Mouse (Mus musculus): ENCODE measurements at regions not wholly inside any gene's neighbourhood (a gene's known extent, or its start where the extent isn't known, plus 50 kb on each side); places are given as distances from the start of the nearest gene placed in this dataset.

DNA sequence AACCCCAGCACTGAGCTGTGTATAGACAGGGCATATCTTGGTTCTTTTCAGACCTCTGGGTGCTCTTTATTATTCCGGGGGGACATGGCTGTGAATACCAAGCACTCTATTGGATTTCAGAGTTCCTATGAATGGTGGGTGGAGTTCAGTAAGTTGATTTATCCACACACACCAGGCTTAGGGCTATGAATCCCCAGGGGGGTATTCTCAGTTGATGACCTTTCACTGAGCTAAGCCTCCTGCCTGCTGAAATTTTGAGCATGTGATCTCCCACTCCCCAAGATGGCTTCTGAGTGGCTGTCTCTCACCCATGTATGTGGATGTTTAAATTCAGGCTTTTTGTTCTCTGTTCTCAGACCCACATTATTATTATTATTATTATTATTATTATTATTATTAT is 69.9 kb upstream of the Paqr3 start:
- no peak overlapping the region for H3K9ac ChIP-seq (replicated peaks; ENCODE audit: low read depth, low read length)
- H3K4me1 ChIP-seq (ENCODE audit: control insufficient read depth, insufficient read depth, low read length), result no peaks in the 10 kb centered on the region
- H3K27me3 ChIP-seq (ENCODE audit: control insufficient read depth, insufficient read depth, low read length), result no peaks in the 10 kb centered on the region
- H3K9me3 ChIP-seq (ENCODE audit: control insufficient read depth, low read depth, low read length), result no peaks in the 10 kb centered on the region
- 59% methylated on average over 1 of the region's 1 CpGs for WGBS
- no peak overlapping the region for H3K27ac ChIP-seq (ENCODE audit: low read length)
- no peak overlapping the region for H3K4me2 ChIP-seq (replicated peaks; ENCODE audit: low read depth, low read length)
- H3K36me3 ChIP-seq (ENCODE audit: control insufficient read depth, insufficient read depth, low read length), result no peaks in the 10 kb centered on the region
- 0 out of 2 replicates have a peak, but pooled peaks have one; percentile 33 for ATAC-seq (ENCODE audit: insufficient number of reproducible peaks, insufficient read depth, low FRiP score, low read depth)
- no peak overlapping the region for H3K4me3 ChIP-seq (ENCODE audit: low read depth, low read length)

DNA sequence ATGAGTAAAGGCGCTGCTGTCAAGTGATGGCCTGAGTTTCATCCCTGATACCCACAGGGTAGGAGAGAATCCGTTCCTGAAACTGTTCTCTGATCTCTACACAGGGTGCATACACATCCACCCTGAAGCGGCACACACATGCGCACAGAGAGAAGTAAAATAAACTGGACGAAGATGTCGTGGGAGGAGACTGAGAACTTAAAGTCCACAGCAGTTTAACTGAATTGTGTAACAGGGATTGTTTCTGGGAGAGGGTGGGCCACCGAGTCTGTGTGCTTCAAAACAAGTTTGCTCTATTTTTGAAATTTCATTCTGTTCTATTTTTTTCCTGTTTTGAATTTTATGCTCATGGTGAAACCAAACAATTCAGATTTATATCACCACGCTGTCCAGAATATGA is 63.0 kb upstream of the Paqr3 start:
- no peaks in the 10 kb centered on the region for H3K9me3 ChIP-seq (ENCODE audit: control insufficient read depth, low read depth, low read length)

DNA sequence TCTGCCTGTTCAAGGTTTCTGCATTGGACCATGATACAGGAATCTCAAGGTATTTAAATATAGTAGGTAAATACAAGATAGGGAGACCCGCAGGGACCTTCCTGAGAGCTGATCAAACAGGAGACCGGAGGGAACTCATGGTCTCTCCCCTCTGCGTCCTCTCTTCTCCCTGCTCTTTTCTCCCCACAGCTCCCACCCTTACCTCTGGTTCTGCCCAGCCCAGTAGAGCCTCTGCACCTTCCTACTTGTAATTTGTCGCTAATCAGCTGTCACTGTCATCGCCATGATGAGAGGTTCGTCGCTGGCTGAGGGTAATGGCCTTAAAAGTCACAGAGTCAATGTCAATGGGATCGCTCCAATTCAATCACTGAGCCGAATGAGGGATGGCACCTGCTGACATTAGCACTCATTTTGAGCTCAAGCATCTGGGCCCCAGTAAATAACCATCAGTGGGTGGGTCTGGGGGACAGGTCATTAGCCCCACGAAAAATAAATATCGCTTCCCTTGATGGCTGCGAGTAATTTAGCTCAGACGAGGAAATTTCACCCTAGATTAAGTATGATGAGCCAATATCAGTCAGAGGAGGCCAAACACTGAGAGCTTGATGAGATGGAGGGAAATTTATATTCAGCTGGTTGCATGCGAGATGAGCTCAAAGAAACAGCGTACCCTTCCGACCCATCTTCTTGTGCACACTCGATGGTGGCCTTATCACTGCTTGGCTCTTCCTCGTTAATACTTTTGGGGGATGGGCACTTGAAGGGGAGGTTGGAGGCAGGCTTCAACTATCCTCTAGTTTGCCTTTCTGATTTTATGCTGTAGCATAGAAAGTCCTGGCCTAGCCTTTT is 56.2 kb upstream of the Paqr3 start:
- Histone ChIP-seq H3K9me3 (ENCODE audit: control insufficient read depth, low read depth, low read length) (no peaks in the 10 kb centered on the region), H3K27me3 (ENCODE audit: control insufficient read depth, insufficient read depth, low read length) (no peaks in the 10 kb centered on the region), H3K36me3 (ENCODE audit: control insufficient read depth, insufficient read depth, low read length) (no peaks in the 10 kb centered on the region), H3K4me2 (replicated peaks; ENCODE audit: low read depth, low read length) (no peak overlapping the region), H3K4me1 (ENCODE audit: control insufficient read depth, insufficient read depth, low read length) (no peaks in the 10 kb centered on the region), H3K9ac (replicated peaks; ENCODE audit: low read depth, low read length) (no peak overlapping the region), H3K27ac (ENCODE audit: low read length) (no peak overlapping the region), H3K4me3 (ENCODE audit: low read depth, low read length) (no peak overlapping the region)
- 63% methylated on average over 18 of the region's 18 CpGs for WGBS
- no peak for ATAC-seq (ENCODE audit: insufficient number of reproducible peaks, insufficient read depth, low FRiP score, low read depth)

More for the DNA sequence above, 63.0 kb upstream of the Paqr3 start:
- no peaks in the 10 kb centered on the region for H3K36me3 ChIP-seq (ENCODE audit: control insufficient read depth, insufficient read depth, low read length)
- no peak overlapping the region for H3K4me3 ChIP-seq (ENCODE audit: low read depth, low read length)
- no peaks in the 10 kb centered on the region for H3K27me3 ChIP-seq (ENCODE audit: control insufficient read depth, insufficient read depth, low read length)
- ATAC-seq (ENCODE audit: insufficient number of reproducible peaks, insufficient read depth, low FRiP score, low read depth), result no peak
- no peaks in the 10 kb centered on the region for H3K4me1 ChIP-seq (ENCODE audit: control insufficient read depth, insufficient read depth, low read length)
- no peak overlapping the region for H3K9ac ChIP-seq (replicated peaks; ENCODE audit: low read depth, low read length)
- 88% methylated on average over 8 of the region's 8 CpGs for WGBS
- H3K4me2 ChIP-seq (replicated peaks; ENCODE audit: low read depth, low read length), result no peak overlapping the region
- no peak overlapping the region for H3K27ac ChIP-seq (ENCODE audit: low read length)

DNA sequence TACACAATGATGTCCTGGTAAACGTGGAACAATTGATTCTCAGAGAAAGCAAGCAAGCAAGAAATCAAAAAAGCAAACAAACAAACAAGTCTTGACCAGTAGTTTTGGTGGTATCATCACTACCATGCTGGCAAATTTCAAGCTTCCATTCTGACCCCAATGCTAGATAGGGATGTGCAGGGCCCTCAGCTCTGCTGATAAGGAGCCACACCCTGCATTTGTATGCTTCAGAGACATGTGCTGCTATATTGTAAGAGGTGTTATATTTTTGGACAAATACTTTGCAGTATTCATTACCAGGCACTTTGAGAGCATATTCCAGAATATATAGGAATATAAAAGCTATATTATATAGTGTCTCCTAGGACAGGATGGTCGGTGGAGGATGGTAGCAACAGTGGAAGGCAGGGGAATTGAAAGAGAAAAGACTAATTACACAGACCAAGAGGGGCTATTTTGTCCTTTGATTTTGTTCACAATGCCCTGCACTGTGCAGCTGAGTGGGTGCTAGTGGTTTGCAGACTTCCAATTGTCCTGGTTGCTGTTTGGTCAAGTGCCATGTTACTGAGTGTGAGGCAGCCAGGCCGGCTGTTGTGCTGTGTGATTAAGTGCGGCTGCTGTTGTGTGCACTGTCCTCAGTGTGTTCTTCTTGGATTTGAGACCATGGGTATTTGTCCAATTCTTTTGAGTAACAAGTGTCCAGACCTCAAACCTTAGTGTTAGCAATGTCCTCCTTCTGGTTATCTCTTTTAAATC is 54.9 kb upstream of the Paqr3 start:
- H3K9me3 ChIP-seq (ENCODE audit: control insufficient read depth, low read depth, low read length), result no peaks in the 10 kb centered on the region
- H3K27me3 ChIP-seq (ENCODE audit: control insufficient read depth, insufficient read depth, low read length), result no peaks in the 10 kb centered on the region
- H3K4me2 ChIP-seq (replicated peaks; ENCODE audit: low read depth, low read length), result no peak overlapping the region
- no peak overlapping the region for H3K9ac ChIP-seq (replicated peaks; ENCODE audit: low read depth, low read length)
- WGBS, result 79% methylated on average over 4 of the region's 4 CpGs
- no peak for ATAC-seq (ENCODE audit: insufficient number of reproducible peaks, insufficient read depth, low FRiP score, low read depth)
- no peaks in the 10 kb centered on the region for H3K4me1 ChIP-seq (ENCODE audit: control insufficient read depth, insufficient read depth, low read length)
- H3K27ac ChIP-seq (ENCODE audit: low read length), result no peak overlapping the region
- no peaks in the 10 kb centered on the region for H3K36me3 ChIP-seq (ENCODE audit: control insufficient read depth, insufficient read depth, low read length)
- no peak overlapping the region for H3K4me3 ChIP-seq (ENCODE audit: low read depth, low read length)

Measured in stomach, embryonic 14.5 days (tissue).